Mouse (Mus musculus) brain, adult 2 months (tissue): ENCODE data around the gene Prpsap1.
A peak's percentile ranks its signal among the peaks of the same experiment; 100 is the strongest.
"Not testable (repeated sequence)": the region's sequence is repeated elsewhere in the genome, so short reads cannot be mapped to it uniquely, and the experiment has no call there.

Experiments
- DNase-seq: peaks from one replicate; pipeline ENCODE4 v3.0.0; 2011; ENCODE audit warnings: low read depth, low spot score

Prpsap1 gene

DNA sequence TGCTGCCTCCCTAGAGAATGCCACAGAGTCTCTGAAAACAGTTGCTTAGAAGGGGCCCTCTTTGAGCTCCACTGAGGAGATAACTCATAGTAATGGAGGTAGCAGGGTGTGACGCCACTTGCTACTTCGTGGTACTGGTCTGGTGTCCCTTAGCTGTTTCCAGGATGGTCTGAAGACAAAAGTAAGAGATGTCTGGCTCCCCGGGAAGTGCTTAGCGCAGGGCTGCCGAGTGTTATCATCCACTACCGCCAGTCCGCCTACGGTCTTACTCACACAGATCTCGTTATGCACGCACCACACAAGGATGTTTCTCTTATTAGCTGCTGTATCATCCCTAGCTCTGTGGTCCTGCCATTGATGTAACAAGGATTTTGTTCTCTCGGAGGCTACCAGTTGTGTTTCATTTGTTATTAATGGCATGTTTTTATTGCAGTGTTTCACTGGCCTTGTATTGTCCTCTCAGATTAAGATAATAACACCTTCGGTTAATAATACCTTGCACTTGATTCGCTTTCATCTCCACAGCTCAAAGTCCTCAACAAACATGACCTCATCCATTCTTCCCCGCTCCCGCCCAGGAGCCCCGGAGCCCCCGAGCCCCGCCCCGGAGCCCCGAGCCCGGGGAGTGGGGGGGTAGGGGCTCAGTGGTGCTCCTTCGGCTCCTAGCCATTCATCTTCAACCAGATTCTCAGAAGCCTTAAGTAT lies 63.1 kb downstream of the Prpsap1 start:
- peak; percentile 57 for DNase-seq

DNA sequence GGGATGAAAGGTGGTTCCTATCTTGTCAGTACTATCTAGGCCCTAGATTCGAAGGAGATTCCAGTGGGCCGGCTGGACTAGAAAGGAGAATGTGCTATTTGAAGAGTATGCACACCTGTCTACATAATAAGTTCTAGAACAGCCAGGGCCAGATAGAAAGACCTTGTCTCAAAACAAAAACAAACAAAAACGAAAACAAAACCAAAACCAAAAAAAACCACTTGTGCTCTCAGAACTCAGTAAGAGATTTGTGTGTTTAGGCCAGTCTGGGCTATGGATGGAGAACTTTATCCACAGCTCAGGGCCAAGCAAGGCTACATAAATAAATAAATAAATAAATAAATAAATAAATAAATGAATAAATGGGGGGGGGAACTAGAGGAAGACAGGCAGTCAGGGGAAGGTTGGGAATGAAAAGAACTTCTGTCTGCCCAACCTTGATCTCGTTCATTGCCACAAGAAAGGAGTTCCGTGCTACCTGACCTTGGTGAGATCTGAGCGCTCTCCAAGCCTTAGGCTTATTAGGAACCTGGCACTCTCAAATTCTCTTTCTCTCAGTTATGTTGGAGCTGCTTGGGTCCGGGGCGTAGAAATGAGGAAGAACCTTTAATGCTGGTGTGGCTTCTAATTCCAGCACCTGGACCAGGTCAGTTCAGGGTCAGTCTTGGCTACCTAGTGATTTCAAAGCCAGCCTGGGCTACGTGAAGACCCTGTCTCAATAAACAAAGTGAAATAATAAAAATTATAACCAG lies 64.0 kb downstream of the Prpsap1 start:
- no peak for DNase-seq

GRCm38 (mm10) chr11:116428872-116429859 lies 64.8 kb downstream of the Prpsap1 start:
- no peak for DNase-seq

DNA sequence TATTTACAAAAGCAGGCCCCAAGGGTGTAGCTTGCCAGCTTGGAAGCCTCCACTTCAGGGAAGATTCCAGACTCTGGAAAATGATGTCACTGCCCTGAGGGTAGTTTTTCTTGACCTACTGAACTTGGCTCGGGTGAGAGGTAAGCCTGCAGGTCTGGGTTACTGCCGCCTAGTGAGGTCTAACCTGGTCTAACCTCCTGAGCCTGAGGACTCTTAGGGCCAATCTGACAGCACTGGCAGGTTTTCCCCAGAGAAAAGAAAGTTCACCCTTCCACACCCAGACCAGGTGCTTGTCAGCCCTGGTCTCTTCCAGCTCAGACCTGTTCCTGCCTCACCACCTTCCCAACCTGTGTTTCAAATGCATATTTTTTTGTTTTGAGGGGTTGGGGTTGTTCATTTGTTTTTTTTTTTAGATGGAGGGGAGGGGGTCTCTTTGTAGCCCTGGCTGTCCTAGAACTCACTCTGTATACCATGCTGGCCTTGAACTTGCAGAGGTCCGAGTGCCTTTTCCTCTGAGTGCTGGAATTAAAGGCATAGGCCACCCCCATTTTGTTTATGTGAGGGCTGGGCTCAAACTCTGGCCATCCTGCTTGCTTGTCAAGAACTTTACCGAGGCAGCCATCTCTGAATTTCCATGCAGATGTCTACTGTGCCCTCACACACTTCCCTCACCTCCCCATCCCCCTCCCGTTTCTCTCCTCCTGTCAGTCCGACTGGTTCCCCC lies 67.0 kb downstream of the Prpsap1 start:
- DNase-seq: no peak

- DNase-seq: not testable (repeated sequence)
Observed at GRCm38 (mm10) chr11:116426328-116426727, 67.7 kb downstream of the Prpsap1 start.

DNA sequence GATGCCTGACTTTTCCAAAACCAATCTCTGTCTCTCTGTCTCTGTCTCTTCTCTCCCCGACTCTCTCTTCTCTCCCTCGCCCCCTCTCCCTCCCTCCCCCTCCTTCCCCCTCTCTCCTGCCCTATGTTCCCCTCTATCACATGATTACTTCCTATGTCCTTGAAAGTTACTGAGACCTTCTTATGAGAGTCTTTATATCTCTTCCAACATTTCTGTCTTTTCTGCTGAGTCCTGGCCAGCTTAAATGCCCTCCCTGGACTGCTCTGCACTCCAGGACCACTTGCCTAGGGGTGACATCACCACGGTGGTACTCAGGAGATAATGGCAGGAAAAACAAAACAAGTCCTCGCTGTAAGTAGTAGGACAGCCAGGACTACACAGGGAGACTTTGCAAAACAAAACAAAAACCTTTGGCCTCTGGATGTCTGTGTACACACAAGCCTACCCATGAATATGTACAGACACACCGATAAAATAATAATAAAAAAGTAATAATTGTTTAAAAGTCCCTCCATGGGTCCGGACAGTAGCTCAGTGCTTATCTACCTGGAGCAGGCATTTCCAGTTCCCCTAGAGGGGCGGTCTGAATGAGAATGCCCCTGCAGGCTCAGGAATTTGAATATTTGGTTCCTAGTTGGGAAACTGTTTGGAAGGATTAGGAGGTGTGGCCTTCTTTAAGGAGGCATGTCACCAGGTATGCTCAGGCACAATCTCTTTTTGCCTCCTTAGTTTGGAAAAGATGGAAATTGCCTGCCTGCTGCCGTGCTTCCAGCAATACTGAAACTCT lies 69.2 kb downstream of the Prpsap1 start:
- no peak for DNase-seq

DNA sequence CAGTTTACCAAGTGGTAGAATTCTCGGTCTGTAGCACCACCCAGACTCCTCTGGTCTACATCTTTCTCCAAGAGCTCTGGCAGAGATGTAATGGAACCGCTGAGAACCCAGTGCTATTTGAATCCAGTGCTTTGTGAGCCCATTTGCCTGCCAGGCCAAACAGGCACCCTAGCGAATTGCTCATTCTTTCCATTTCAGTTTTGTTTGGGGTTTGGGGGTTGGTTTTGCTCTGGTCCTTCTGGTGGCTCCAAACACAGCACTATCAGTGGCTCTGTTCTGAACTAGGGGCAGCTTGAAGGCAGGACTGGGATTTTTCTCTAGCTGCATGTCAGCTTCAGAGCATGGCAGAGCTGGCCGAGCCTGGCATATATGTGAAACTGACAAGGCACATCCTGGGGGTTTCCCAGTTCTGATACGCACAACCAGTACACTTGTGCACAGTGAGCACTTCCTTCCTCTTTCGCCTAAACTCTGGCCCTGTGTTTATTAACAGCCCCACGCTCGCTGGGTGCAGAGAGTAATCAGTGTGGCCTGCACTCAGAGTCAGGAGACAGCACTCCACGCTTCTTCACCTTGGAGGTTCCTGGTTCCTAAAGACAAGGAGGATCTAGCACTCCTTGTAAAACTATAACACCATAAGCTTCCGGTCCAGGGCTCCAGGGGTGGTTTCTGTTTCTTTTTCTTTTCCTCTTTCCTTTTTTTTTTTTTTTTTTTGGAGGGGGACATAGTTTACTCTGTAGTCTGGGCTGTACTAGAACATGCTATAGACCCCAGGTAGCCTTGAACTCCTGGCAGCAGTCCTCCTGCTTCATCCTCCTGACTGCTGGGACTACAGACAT lies 70.0 kb downstream of the Prpsap1 start:
- DNase-seq: no peak

DNA sequence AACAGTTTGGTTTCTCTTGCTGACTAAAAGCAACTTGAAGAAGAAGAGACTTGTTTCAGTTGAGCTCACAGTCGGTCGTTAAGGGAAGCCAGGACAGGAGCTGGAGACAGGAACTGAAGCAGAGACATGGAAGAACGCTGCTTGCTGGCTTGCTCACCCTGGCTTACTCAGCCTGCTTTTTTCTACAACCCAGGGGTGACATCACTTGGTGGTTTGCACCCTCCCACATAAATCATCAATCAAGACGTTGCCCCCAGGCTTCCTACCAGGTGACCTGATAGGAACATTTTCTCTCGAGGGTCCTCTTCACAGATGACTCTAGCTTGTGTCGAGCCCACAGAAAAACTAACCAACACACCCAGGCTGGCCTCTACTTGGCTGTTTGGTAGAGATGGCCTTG lies 70.8 kb downstream of the Prpsap1 start:
- DNase-seq: no peak

- DNase-seq: no peak
Observed at GRCm38 (mm10) chr11:116422562-116422961, 71.4 kb downstream of the Prpsap1 start.

DNA sequence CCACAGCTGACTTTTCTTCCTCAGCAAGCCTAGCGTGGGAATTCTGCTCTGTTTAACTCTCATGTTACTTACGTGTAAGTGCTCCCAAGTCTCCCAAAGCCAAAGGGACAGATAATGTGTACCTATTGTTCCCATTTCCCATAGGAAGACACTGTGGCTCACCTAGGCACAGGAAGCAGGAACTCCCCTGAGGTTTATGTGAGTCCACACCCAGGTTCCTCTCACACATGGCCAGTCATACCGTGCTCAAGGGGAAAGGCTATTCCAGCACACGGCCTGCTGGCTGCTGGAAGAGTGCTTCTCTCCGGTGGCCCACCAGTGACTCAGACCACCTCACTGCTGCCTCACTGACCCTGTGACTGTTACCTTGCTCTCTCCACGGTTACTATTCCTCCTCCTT lies 72.9 kb downstream of the Prpsap1 start:
- no peak for DNase-seq
